Mouse (Mus musculus) MEL-GATA-1-ER (cell line): ENCODE results near the gene P3h3.
"Not testable (repeated sequence)": the region's sequence is repeated elsewhere in the genome, so short reads cannot be mapped to it uniquely, and the experiment has no call there.

Experiments used
- DNase-seq: peaks from one replicate; pipeline ENCODE4 v3.0.0-alpha.2; 2012; ENCODE audit warnings: low read depth; ENCODE audit errors: extremely low read depth

Gene P3h3

DNA sequence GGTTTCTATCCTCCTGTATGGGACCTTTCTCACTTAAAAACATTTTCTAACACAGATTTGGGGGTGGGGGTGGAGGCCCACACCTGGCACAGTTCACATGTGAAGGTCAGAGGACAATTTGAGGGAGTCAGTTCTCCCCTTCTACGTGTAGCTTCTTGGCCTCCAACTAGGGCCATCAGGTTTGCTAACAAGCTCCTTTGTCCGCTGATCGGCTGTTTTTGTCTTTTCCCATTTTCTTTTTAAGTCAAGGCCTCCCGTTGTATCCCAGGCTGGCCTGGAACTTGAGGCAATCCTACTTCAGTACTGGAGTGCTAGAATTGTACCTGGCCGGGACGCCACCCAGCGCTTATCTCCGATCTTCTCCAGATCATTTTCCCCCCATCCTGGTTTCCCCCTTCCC, 25.9 kb downstream of the P3h3 start:
- no peak for DNase-seq

DNA sequence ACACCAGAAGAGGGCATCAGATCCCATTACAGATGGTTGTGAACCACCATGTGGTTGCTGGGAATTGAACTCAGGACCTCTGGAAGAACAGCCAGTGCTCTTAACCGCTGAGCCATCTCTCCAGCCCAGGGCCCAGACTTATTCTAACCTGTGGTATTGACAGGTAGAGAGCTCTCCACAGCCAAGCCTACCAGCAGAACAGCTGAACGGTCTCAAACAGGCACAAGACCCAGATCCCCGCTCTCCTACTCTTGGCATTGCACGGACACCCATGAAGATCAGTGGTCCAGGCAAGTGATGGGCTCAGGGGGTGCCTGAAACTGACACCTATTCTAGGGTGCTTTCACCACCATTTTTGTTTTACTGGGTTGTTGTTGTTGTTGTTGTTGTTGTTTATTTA, 26.4 kb downstream of the P3h3 start:
- DNase-seq = not testable (repeated sequence)

DNA sequence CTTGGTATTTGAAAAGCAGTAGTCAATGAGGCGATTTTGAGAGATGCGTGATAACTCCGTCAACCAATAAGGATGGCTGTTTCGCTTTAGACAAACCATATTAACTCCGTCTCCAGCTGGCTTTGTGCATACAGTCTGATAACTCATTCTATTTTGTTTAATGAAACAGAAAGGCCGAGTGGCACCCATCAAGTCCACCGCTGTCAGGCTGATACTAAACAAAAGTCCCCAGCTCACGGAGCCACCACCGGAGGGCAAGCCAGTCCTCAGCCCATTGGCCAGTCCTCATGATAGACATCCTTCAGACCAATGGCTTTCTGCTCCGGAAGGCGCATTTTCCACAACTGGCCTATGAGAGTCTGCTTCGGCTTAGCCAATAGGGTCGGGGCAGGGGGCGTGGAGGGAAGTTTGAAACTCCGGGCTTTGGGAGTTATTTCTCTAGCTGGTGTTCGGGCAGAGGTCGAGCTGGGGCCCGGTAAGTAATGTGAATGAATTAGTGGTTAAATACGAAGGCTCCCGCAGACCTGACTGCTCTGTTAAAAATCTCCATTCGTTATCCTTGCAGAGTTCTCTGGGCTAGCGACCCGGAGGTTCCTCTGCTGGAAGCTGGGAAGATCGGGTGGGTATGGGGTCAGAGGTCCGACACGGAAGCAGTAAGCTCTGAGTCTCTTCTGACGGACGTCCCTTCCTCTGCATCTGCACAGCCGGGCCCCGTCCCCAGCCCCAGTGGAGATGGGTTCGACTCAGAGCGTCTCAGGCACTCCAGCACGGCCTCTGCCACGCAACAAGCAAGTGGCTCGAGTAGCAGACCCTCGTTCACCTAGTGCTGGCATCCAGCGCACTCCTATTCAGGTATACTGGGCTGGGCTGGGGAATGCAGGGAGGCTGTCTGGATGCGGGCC, 27.5 kb downstream of the P3h3 start:
- DNase-seq = peak; percentile 98

DNA sequence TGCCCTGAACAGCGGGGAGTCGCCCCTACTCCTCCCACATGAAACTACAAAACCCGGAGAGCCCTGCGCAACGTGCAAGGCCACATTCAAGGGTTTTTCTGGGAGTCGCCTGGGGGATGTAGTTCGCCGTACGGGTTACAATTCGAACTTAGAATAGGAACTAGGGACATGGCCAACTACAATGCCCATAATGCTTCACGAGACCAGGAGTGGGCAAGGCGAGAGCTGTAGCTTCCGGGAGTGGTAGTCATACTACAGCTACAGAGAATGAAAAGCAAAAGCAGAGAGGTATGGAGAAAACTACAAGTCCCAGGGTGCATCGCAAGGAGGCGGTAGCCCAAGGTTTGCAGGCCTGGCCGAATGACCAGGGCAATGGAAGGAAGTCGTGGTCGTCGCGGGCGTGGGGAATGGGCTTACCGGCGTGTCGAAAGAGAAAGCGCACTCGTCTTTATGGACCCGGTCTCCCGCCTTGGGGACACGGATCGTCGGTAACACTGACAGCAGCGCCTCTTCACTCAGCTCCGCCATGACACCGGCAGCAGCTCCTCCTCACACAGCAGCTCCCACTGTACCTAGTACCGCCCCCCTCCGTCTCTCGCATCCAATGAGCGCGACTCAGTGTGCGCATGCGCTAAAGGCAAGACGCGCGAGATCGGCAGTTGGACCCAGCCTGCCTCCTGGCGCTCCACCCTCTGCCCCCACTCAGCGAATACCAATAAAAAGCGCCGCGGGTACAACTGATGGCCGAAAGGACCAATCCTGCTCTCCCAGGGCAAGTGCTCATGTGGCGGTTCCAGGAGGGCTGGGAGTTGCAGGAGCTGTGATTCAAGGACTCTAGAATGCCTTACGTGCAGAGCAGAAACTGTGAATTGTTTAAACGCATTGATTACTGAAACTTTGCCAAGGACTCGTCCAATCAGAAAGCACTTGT, 28.4 kb downstream of the P3h3 start, which contains the start of the genes Usp5 and Cdca3:
TSS of gene Usp5 (minus strand) at position 617 of the 931 bp plus-strand sequence.
TSS of gene Cdca3 (plus strand) at position 680 of the 931 bp plus-strand sequence.
- peak; percentile 99 for DNase-seq

DNA sequence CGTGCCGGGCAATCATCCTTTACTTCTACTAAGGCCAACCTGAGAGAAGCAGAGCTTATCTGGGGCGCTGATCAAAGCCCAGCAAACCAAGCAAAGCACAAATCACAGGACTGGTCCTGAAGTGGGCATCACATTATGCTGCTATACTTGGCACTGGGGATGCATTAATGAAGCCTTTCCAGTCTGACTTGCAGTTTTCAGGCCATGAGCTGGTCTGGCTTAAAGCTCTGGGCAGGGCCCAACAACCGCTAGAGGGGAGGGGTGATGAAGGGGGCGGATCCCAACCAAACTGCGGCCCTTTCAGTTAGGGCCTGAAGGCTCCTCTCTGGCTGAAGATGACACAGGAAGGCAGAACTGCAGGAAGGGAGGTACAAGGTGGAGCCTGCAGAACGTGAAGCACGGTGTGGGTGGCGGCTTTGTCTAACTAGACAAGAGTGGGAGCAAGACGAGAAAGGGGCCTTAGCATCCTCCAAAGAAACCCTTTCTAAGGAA, 29.4 kb downstream of the P3h3 start:
- DNase-seq = no peak

DNA sequence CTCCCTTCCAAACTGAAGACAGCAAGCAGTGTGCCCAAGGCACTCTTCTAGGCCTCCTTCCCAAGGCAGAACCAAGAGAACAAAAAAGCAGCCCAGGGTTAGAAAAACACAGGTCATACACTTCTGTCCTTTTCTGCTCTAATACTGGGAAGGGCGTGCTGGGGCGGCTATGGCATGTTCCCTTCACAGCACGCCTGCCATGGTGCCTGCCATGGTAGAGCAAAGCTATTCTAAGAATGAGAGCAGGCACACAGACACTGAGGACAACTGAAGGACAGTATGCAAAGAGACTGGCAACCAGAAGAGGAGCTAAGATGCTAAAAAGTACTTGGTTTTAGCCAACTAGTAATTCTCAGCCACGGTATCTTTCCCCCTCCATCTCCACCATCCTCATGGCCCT, 35.5 kb downstream of the P3h3 start:
- no peak for DNase-seq

DNA sequence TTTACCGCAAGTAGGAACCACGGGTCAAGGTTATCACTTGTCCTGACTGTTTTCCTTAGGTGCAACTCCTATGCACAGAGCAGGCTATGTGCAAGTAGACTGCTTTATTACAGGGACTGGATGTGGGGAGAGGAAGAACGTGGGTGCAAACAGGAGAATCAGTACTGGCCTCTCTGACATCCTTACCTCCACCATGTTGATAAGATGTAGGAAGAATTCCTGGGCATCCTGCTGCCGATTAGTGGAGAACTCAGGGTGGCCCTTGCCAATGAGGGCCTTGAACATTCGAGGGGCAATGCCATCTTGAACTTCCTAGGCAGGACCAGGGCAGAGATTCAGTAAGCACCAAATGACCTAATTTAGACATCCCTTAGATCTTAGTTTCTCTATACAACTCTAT, 36.7 kb downstream of the P3h3 start:
- no peak for DNase-seq

DNA sequence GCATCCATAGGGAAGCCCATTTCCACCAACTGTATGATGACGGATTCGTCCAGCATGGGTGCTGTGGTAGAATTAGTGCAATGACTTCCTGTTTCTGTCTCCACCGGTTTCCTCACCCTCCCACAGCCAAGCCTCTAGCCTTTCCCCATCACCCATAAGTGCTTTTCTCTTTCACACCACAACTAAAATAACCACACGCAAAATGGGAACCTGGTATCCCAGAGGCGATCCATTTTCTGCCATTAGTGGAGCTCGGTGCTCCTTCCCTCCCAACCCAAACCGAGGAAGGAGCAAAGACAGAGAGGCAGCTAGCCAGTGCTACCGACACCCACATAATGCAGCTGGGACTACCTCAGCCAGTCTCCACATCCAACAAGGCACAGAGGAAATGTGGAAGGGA, 39.6 kb downstream of the P3h3 start:
- no peak for DNase-seq

DNA sequence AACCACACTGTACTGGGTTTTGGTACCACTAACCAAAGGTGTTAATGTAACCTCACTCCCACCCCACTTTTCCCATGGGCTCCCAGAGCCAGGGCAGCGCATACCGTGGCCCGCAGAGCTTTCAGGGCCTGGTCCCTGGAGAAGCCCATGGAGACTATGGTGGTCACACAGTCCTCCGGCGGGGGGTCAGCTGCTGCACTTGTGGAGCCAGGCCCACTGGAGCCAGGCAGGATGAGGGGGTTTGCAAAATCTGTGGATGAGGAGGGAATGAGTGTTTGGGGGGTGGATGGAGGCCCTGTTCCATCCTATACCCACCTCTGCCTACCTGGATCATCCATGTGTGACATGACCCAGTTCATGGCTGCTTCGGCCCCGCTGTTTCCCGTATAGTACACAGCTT, 40.0 kb downstream of the P3h3 start:
- no peak for DNase-seq

DNA sequence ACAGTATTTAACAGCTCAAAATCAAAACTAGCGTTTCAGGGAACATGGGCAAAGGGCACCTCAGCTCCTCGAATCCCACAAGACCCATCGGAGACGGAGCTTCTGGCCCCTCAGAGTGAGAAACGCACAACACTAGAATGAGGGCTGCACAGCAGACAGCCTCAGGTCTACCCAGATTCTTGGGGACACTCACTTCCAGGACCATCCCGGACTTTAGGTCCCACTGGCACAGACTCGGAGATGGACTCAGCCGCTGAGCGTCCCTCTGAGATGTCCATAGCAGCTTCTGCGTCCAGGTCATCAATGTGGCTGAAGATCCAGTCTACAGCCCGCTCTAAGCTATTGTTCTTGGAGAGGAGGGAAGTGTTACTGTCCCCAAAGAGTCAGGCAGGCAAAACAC, 40.4 kb downstream of the P3h3 start:
- no peak for DNase-seq

DNA sequence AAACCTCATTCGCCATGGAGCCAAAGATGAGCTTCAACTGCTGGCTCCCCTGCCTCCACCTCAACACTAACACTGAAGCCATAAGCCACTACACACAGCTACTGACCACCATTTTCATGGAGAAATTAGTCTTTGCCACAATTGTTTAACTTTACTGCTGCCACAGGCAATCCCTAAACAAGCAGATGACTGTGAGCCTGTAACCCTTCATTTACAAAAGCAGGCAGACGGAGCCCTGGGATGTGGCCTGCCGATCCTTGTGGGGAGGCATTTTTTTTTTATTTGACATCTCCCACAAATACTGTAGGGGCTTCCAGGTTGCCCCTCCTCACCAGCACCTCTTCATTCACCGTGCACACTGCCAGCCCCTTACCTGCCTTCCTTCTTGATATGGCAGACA, 40.9 kb downstream of the P3h3 start:
- DNase-seq = no peak

DNA sequence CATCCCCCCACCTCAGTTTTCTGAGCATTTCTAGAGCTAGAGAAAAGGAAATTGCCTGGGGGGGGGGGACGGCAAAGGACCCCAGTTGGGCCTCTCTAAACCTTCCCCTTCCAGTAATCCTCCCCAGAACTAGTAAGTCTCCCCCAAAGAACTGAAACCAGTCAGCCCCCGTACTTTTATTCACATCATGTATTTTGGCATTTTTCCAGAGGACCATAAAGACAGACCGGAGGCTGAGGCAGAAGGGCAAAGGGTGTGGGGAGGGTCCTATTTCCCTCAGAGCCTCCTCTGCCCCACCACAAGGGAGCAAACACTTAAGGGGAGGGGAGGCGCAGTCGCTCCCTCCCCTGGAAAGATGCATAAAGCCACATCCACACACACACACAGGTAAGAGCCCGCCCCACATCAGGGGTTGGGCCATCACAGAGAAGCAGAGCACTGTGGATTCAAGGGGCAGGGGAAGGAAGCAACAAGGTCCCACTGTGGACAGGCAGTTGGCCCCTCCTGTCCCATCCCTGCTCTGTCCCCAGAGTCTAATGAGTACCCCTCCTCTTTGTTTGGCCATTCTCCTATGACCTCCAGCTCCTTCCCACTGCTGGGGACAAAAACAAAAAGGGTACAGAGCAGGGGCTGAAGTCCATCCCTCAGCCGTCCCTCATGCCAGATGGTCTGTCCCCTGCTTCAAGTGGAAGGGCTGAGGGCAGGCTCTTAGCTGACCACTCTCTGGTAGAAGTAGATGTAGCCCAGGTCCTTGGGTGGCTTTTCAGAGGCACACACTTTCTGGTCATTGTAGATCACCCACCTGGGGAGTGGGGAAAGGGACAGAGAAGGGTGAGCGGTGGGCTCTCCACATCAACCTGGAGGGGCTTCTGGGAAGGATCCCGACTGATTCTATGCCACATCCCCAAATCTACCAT, 42.4 kb downstream of the P3h3 start:
- no peak for DNase-seq

DNA sequence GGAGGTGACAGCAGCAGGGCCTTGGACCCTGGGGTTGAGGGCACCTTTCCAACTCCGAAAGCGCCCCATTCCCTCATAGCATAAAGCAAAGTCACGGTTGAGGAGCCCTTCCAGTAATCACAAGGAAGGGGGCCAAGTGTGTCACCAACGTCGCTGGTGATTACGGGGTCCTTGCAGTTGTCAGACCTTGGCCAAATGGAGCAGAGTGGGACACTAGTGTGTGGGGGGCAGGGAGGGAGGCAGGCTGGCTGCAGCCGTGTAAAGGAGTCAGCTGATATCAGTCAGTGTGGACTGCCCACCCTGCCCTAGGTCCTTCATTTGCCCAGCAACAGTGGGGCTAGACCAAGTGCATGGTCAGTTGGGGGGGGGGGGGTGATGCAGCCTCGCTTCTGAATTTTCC, 43.1 kb downstream of the P3h3 start:
- no peak for DNase-seq

DNA sequence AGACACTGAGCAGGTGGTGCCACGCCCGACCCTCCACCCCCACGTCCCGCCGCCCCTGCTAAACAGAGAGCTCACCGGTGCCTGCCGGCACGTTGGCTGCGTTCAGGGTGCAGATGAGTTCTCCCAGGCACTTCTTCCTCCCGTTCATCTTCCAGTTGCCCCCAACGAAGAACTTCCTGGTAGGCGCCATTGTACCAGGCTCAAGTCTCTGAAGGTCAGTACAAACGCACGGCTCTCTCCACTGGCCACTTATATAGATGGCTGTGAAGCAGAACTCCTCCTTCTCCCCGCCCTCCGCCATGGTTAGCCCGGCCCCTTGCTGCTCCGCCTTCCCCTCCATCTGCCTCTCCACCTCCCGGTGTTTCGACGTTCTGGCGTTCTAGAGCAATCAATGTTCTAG, 43.6 kb downstream of the P3h3 start, which contains the start of gene Tpi1:
TSS of gene Tpi1 (minus strand) at position 364 of the 400 bp plus-strand sequence.
- peak; percentile 74 for DNase-seq

DNA sequence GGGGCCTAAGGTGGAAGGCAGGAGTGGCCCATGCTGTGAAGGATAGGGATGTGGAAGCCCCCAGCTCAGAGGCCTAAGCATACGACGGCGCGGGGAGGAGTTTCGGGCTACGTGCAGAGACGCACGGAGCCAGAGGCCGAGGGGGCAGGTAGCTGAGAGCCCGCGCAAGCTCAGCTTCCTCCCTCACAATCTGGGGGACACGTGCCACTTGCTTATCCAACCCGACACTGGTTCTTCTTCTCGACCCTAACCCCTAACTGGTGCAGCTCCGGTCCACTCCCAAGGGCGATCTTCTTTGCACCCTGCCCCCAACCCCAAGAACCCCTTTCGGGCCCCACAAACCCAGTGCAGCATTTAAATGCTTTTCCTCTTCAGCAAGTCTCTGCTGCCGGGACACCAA, 44.1 kb downstream of the P3h3 start:
- peak; percentile 81 for DNase-seq

DNA sequence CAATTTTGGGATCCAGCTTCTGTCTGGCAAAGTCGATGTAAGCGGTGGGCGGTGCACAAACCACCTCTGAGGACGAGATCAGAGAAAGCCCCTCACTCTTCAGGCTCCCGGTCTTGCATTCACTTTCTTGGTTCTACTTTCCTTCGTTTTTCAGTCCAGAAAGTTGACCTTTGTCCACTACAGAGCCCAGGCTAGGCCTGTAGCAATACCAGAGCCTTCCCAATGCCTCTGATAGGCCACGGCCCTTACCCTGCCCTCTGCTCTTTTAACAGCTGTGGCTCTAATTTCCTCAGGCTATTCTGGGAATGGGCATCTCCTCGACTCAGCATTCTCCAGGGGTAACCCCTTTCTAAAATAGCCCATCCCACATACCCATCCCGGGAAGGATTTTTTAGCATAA, 44.7 kb downstream of the P3h3 start:
- DNase-seq = no peak

DNA sequence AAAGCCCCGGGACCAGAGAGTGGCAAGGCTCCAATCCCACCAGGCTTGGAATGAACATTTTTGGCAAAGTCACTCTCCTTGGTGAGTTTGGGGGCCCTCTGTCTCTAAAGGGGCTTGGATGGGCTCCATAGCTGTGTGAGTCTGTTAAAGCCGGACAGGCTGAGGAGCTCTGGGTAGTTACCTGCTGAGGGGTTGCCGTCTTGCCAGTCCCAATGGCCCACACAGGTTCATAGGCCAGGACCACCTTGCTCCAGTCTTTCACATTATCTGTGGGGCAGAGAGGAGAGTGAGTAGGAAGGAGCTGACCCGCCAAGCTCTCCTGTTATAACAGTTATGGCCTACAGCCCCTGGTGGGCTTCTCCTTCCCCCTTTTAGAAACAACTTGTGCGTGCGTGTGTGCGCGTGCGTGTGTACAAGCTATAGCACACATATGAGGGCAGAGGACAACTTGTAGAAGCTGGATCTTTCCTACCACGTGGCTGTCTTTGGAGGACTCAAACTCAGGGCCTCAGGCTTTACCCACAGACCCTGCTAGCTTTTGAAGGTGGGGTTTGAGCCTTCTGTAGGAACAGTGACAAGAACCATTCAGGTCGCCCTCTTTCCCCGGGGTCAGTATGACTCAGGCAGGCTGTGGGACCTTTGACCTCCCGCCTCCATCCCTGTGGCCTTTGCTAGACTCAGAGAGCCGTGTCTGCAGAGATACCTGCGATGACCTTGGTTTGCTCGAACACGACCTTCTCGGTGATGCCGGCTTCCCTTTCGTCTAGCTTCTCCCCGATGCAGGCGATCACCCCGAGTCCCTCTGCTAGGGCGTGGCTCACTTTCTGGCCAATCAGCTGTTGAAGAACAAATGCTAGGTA, 45.6 kb downstream of the P3h3 start:
- DNase-seq = peak; percentile 38

DNA sequence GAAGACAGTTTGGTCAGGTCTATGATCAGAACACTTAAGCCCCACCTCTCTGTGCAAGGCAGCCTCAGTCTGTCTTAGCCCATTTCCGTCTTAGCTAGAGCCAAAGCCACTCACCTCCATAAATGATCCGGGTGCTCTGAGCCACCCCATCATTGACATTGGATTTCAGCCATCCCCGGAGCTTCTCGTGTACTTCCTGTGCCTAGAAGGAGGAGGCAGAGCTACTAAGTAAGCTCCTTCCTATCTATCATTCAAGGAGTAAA, 46.2 kb downstream of the P3h3 start:
- no peak for DNase-seq

DNA sequence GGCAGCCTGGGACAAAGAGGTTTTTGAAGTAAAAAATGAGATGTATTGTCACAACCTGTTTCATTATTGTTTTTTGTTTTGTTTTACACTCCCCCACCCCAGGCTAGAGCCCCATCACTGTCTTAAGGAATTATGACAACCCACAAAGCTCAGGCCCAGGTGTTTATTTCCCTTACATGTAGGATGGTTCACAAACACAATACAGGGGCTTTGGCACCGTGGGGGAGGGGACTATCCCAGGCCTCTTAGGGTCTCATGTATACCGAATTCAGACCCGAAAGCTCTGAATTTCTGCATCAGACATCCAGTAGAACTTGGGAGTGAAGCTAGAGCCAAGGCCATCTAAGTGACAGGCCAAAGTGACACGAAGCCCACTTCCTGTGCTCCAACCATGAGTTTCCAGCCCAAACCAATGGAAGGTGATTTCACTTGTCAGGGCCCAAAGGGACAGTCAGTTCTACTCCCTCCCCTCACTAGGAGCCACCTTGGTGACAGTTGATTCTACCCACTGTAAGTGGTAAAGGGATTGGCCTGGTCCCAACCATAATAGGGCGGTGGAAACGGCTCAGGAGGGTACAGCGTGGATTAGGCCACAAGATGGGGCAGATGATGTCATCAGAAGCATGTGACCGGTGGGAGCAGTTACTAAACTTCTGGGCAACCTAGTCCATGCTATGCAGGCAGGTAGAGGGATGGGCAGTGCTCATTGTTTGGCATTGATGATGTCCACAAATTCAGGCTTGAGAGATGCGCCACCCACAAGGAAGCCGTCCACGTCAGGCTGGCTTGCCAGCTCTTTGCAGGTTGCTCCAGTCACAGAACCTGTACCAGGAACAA, 46.8 kb downstream of the P3h3 start:
- DNase-seq = not testable (repeated sequence)
